Mouse (Mus musculus) embryo, embryonic 9.5 days (tissue): ENCODE measurements around the gene Olfr263.
"Not testable (repeated sequence)": the region's sequence is repeated elsewhere in the genome, so short reads cannot be mapped to it uniquely, and the experiment has no call there.

Experiments
- DNase-seq: peaks from one replicate; pipeline ENCODE4 v3.0.0-alpha.2; 2017; ENCODE audit errors: extremely low spot score

Gene Olfr263

GRCm38 (mm10) chr13:21129339-21129738 is at the start of gene Olfr263:
Gene Olfr263 (plus strand): TSS chr13:21129639.
- not testable (repeated sequence) for DNase-seq

GRCm38 (mm10) chr13:21082686-21083085 is 46.8 kb upstream of the Olfr263 start:
- no peak for DNase-seq

GRCm38 (mm10) chr13:21109759-21110158 is 19.7 kb upstream of the Olfr263 start:
- DNase-seq: no peak

DNA sequence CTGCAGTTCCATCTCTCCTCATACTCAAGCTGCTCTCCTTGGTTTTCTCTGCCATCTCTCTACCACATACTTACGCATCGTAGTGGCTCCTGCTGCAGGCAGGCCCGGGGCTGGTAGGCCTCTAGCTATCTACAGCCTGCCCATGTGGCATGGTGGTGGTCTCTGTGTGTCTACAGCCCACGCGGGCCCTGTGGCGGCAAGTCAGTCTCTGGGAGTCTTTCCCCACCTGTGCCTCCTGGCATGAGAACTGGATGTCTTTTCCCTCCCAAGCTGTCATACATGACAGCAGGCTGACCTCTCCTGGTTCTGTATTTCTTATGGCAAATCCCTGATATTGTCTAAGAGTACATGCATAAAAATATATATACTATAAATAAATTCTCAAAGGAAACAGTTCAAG is 19.0 kb upstream of the Olfr263 start:
- no peak for DNase-seq

GRCm38 (mm10) chr13:21111183-21111582 is 18.3 kb upstream of the Olfr263 start, which contains the start of gene Olfr1369-ps1:
Gene Olfr1369-ps1 (plus strand): TSS chr13:21111483.
- DNase-seq: not testable (repeated sequence)

DNA sequence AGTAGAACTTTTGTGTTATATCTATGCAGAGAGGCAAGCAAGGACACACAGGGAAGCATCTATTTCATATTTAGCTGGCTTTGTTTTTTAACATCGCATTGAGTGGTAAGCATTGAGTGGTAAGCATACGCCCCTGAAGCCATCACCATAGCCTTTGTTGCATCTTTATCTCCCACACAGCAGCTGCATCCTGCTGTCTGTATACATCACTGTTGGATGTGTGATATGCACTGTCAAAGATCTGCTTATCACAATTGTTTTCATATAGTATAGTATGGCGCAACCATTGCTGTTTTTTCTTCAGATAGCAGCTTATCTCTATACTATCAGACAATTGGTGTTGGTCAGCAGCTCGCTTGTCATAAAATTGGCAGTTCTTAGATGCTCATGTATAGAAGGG is 15.3 kb upstream of the Olfr263 start:
- no peak for DNase-seq

GRCm38 (mm10) chr13:21142421-21142820 is 13.0 kb downstream of the Olfr263 start:
- peak; percentile 11 for DNase-seq

DNA sequence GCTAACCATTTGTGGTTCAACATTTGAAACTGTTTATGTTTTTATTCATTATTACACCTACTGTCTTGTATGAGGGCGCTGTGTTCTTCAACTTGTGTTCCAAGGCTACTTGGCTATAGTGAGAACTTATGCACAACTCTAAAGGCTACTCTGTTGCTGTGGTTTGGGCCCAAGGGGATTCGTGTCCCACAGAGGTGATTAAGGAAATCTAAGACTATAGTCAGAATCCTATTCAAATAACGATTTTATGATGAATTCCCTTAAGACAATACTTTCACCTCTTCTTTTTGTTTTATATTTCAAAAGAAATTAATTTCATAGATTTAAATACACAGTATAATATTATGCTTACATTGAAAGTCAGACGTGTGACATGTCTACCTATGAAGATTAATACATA is 16.3 kb downstream of the Olfr263 start, which contains the start of gene Olfr1368:
Gene Olfr1368, minus strand, starts transcription at position 101 of the 400 bp plus-strand sequence.
- no peak for DNase-seq

DNA sequence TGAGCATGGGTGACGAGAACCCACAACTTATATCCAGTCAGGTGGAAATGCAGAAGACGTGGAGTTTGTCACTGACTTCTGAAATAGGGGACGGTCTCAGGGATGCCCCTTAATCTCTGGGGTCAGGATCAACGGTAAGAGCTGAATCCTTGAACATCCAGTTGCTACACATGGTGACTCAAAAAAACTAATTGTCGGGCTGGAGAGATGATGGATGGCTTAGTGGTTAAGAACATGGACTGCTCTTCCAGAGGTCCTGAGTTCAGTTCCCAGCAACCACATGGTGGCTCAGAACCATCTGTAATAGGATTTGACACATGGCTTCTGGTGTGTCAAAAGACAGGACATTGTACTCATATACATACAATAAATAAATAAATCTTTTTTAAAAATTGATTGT is 26.4 kb downstream of the Olfr263 start:
- no peak for DNase-seq

GRCm38 (mm10) chr13:21158071-21158470 is 28.6 kb downstream of the Olfr263 start:
- no peak for DNase-seq

GRCm38 (mm10) chr13:21158785-21159474 is 29.5 kb downstream of the Olfr263 start:
- peak; percentile 88 for DNase-seq

DNA sequence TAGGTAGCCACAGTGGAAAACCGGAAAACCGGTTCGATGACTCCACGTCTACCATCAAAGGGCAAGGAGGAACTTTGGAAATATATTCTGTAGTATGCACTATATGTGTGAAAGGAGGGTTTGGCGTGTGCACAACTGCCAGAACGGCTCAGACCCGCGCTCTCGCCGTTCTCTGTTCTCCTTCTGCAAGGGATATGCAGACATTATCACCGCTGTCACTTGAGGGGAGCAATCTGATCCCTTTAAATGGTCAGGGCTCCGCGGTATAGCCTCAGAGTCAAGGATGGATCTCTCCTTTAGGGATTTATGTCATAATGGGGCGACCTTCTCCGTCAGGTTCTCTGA is 30.0 kb downstream of the Olfr263 start:
- no peak for DNase-seq

- DNase-seq: peak; percentile 51
Observed at GRCm38 (mm10) chr13:21160041-21160511, 30.6 kb downstream of the Olfr263 start.

GRCm38 (mm10) chr13:21160657-21161590 is 31.5 kb downstream of the Olfr263 start:
- DNase-seq: peak; percentile 94

- no peak for DNase-seq
Observed at GRCm38 (mm10) chr13:21161591-21161990, 32.2 kb downstream of the Olfr263 start.

- DNase-seq: no peak
Observed at GRCm38 (mm10) chr13:21162591-21162990, 33.2 kb downstream of the Olfr263 start.

DNA sequence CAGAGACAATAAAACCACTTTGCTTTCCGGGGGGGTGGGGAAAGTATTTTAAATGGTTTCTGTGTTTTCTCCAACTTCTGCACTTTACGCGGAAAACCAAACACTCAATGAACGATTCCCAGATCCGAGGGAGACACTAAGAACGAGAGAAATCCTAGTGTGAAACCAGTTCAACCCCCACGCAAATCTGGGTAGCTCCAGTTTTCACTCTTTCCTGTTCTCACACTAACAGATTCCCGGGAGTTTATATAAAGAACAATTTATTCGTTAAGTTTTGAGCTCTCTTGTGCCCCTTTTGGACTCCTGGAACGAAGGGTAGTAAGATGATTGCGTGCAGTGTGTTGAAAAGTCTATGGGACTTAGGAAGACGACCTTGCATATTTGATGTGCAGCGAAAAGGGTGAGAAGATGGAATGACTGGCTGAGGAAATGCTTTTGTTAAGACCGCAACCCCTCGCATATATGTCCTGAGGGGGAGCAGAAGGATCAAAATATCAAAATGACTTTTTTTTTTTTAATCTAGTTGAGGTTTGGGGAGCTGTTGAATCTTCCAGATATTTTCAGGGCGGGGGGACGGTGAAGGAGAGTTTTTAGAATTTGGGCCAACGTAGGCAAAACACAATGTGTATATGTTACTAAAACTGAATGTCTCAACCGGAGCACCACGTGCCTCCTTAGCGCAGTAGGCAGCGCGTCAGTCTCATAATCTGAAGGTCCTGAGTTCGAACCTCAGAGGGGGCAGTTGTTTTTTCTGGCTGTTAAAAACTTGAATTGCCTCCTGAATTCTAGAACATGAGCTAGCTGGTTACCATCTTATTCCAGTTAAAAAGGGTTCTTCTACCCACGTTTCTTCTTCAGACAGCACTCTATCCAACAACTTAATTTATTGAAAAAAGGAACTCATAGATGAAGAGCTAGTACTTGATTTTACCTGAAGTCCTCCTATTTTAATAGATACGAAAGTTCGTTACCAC is 37.8 kb downstream of the Olfr263 start:
- peak; percentile 91 for DNase-seq

GRCm38 (mm10) chr13:21167910-21168300 is 38.5 kb downstream of the Olfr263 start:
- peak; percentile 72 for DNase-seq

DNA sequence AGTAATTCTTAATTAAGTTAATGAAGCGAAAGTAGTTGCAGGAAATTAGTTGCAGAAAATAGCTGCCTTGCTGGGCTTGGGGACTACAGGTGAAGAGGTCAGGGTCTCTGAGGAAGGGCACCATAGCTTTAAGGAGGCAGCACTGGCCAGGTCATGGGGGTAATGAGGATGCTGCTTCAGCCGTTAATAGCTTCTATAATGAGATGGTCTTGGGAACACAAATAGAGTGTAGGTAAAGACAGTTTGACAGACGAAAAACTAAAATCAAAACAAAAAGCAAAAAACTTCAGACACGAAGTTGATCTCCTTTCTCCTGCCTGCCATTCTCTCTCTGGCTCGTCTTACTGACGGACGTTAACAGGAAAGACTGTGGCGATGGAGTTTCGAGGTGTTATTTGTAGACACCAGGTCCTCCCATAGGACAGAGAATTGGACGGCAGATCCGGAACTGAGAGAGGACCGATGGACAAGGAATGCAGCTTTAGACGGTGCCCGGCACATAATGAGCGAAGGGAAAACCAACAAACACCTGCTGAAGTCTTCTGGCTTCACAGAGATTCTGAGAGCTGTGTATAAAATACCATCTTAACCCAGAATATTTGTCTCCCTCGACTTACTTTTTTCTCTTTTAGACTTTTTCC is 39.1 kb downstream of the Olfr263 start:
- DNase-seq: peak; percentile 59

DNA sequence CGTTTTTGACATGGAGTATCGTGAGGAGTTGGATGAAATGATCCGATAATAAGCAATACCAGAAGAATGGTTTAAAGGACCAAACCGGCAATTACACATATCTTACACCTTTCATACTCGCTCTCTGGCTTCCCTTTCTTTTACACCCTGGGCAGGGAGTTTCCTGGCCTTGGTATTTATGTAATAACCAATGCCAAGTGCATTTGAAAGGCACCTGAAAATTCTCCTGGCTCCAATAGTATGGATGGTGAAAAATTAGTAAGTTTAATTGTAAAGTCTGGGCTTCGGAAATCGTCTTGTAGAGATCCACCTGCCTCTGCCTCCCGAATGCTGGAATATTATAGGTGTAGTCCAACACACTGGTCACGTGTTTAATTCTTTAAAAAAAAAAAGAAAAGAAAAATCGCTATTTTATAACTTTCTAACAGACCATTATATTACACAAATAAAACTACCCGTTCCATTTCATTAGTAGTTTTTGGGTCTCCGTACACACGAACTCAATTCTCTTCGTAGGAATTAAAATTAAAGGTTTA is 39.8 kb downstream of the Olfr263 start:
- DNase-seq: peak; percentile 39
